Mouse (Mus musculus) fibroblast of lung, adult 2 months (primary cell): Measurements from ENCODE around the gene Ankrd28.

Source experiments
- DNase-seq: peaks from one replicate; pipeline ENCODE4 v3.0.0-alpha.2; 2011; ENCODE audit warnings: low read depth

Ankrd28 gene

DNA sequence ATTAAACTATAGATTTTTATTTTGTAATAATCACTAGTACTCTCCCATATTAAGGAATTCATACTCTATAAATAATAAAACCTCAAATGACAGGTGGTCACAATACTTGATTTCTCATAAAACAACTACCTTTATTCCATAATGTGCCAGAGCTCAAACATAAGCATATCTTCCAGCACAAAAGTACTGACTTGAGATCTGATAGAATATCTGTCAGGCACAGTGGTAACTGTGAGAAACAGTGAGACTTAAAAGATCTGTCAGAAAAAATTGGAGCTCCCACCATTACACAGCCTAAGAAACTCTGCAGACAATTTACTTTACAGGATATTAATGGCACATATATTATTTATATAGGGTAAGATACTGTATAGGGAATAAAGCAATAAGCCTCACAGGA, 114.8 kb downstream of the Ankrd28 start:
- DNase-seq = no peak

DNA sequence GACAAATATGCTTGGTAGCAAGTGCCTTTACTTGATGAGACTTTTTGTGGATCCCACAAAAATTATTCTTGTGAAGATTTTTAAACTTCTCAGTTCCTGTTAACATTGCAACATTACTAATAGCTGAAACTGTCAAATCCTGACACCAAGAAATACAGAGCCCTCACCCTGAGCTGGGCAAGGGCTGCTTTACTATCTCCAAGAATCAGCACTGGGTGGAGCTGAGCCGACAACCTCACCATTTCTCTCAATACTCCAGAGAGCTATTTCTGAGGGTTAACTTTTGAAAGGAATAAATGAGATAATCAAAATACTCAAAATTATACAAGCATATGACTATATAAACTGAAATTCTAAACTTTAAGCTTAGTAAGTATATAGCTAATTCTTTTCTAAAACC, 121.1 kb downstream of the Ankrd28 start:
- no peak for DNase-seq

DNA sequence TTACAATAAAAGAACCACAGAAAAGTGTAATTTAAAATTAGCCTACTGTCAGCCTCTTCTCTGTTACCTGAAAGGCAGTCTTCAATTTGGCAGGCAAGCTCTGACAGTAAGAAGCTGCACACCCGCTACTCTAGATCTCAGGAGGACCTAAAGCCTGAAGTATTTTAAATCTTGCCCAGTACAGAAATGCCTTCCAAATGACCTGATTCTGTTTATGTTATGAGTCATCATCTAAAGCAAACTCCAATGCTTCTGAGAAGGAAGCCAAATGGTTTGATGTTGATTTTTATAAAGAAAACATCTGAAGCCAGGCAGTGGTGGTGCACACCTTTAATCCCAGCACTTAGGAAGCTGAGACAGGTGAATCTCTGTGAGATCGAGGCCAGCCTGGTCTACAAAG, 130.1 kb downstream of the Ankrd28 start:
- peak; percentile 20 for DNase-seq

DNA sequence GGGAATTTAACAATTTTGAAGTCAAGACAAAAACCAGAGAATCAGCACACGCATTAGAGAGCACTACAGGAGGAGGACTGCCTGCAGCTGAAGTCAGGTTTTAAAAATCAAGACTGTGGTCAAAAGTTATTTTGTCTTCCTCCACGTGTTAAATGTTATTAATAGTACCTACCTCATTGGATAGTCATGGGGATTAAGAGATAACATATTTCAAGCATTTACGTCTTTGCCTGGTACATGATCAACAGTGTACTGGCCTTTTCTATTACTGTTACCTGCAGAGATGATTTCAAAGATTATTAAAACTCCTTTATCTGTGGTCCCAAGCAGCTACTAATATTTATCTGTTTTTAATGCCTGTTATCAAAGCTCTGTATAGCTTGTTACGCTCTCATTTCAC, 132.7 kb downstream of the Ankrd28 start:
- no peak for DNase-seq

DNA sequence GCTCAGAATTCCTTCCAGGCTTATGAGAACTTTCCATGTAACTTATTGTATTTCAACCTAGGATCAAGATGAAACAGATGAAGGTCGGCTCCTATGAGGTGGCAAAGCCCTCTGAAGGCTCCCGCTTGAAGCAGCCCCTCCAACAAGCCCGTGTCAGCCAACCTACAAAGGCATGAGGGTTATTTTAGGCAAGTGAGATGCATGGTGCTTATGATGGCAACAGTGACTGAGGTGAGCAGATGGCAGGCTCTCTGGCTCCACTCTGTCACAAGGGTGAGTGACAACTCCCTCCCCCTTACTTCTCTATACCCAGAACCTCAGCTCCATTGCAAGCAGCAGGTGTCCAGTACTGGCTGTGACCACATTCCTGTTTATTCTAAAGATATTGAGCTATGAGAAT, 133.1 kb downstream of the Ankrd28 start:
- no peak for DNase-seq

DNA sequence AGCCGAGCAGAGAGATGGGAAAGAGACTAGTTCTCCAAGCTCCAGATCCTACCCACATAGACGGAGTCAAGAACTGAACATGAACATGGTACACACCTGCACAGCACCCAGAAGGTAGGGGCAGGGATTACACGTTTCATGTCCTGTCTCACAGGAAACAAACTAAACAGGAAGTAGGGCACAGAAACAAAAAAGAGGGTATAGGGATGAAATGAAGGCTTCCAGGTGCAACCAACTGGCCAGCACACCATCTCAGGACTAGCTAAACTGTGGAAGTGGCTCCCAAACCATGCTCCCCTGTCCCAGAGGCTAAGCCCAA, 133.5 kb downstream of the Ankrd28 start:
- DNase-seq = no peak

GRCm38 (mm10) chr14:31696206-31696984, 134.1 kb downstream of the Ankrd28 start:
- DNase-seq = no peak

DNA sequence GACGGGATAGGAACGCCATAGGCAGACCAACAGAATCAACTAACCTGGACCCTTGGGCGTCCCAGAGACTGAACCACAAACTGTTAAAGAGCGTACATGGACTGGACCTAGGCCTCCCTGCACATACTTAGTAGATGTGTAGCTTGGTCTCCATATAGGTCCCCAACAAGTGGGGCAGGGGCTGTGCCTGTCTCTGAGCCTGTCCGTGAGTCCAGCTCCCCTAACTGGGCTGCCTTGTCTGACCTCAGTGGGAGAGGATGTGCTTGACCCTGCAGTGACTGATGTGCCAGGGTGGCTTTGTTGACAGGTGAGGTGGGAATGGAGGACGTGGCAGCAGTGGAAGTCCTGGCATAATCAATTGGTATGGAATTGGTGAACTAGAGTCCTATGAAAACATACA, 137.9 kb downstream of the Ankrd28 start:
- no peak for DNase-seq

DNA sequence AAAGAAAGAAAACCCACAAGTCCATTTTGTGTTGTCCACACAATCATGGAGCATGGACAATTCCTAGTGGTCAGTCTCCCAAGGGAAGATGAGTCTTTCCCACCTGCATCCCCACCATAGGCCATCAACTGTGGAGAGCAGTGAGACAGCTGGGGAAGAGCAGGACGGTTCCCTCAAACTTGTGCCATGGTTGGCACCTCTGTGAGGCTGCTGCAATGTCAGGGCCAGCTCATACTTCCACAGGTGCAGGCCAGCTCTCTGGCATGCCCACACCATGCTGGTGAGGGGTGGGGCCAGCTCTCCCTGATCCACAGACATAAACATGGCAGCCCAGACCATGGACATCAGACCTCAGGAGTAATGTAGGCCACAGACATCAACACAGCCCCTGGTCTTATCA, 144.2 kb downstream of the Ankrd28 start:
- no peak for DNase-seq

DNA sequence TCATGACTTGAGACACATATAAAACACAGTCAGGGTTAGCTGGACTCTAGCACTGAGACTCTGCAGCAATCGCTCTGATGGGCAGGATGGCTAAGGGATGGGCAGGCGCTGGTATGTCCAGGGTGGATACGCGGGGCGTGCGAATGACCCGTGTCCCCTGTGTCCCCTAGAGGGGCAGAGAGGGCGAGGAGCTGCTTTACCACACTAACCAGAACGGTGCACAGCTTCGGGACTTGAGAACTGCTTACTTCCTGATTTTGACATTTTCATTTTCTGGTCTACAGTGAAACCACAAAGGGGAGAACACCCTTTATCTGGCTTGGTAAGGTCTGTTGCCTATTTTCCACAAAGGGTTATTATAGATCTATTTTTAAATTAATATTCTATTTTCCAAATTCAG, 144.8 kb downstream of the Ankrd28 start:
- DNase-seq = no peak

DNA sequence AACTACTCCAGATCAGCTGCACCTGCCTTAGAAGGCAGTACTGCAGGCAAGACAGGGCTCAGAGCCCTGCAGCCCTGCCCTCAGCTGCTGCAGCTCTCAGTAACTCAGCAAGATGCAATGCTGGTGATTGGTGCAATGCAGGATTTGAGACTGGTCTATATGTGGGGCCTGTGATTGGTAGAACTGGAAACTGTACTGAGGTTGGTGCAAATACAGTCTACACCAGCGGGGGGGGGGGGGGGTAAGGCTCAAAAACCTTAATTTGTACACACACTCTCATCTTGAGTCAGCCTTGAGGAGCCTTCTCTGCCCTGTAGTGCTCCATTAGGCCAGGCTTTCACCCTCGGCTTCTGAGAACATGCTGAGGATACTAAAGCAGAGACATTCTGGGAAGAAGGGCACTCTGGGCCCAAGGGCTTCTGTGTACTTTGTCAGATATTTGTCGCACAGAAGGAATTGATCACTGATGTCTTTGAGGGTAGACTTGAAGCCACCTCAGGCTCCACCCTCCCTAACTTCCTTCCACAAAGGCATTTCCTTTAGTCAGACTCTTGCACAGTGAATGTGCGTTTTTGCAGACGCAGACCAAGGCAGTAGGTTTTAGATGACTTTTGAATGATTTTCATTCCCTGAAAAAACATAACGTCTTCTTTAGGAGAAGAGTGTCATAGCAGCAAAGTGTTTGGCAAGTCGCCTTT, 146.0 kb downstream of the Ankrd28 start:
- DNase-seq = no peak

DNA sequence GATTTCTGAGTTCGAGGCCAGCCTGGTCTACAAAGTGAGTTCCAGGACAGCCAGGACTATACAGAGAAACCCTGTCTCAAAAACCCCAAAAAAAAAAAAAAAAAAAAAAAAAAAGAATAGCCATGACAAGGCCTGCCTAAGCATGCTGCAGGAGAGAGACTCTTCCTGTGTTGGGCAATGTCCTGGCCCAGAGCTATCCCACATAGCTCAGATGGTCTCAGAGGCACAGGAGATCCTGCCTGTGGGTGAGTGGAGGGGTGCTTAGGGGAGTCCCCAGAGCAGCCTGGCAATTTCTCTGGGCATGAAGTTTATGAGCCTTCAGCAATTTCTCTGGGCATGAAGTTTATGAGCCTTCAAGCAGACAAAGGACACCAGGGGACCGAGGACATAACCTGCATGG, 146.8 kb downstream of the Ankrd28 start:
- no peak for DNase-seq

- no peak for DNase-seq
Measured at GRCm38 (mm10) chr14:31681931-31682555, 148.4 kb downstream of the Ankrd28 start.

DNA sequence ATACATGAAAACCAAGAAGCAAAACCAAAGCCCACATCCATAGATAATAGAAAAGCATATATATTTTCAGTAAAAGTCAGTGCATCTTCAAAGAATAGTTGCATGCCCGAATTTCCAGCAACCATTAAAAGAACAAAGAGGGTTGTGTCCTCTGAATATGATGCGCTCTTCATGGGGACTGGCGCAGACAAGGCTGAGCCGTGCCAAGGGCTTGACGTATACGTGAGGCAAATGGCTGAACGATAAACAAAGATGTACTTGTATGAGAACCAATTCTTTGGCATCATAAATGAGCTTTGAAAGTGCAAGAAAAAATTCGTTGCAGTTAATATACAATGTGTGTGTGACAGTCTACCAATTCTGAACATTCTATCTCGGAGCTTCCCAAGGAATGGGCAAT, 149.2 kb downstream of the Ankrd28 start:
- DNase-seq = no peak

DNA sequence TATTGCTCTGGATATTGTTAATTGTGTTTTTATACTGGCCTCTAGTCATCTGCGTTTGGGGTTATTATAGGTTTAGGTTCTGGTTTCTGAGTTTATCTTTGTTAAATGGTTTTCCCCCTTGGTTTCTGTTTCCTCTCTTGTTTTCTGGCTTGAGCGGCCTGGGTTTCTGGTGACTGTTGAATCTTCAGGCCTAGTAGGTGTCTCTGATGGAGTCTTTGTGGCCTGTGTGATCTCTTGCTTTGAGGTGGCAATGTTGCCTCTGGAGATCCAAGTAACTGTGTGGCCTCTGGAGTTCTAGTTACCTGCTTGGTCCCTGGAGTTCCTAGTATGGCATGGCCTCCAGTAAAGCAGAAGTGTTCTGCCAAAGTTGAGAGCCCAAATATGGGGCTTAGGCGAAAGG, 149.8 kb downstream of the Ankrd28 start:
- DNase-seq = no peak

GRCm38 (mm10) chr14:31671635-31672320, 158.7 kb downstream of the Ankrd28 start:
- DNase-seq = no peak

- DNase-seq = peak; percentile 96
Measured at GRCm38 (mm10) chr14:31669642-31670490, 160.6 kb downstream of the Ankrd28 start.

DNA sequence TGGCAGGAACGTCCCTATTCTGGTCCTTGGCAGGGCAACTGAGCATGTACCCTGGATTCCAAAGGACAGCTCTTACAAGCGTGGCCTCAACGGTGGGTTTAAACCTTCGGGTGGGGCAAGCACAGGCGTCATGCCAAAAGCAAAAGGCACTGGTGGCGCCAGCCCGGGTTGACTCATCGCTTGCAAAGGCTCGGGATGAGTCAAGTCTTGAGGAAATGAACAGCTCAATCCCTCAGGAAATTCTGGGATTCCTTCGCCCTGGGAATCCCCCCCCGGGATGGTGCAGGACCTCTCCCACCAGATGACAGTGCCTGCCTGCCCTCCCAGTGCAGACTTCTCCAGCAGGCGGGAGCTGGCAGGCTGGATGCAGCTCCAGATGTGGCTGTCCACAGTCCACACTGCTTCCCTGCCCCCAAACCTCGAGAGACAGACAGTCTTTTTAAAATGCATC, 161.3 kb downstream of the Ankrd28 start:
- DNase-seq = peak; percentile 85

GRCm38 (mm10) chr14:31668326-31668725, 162.1 kb downstream of the Ankrd28 start:
- DNase-seq = no peak

GRCm38 (mm10) chr14:31667741-31668140, 162.7 kb downstream of the Ankrd28 start:
- DNase-seq = no peak

DNA sequence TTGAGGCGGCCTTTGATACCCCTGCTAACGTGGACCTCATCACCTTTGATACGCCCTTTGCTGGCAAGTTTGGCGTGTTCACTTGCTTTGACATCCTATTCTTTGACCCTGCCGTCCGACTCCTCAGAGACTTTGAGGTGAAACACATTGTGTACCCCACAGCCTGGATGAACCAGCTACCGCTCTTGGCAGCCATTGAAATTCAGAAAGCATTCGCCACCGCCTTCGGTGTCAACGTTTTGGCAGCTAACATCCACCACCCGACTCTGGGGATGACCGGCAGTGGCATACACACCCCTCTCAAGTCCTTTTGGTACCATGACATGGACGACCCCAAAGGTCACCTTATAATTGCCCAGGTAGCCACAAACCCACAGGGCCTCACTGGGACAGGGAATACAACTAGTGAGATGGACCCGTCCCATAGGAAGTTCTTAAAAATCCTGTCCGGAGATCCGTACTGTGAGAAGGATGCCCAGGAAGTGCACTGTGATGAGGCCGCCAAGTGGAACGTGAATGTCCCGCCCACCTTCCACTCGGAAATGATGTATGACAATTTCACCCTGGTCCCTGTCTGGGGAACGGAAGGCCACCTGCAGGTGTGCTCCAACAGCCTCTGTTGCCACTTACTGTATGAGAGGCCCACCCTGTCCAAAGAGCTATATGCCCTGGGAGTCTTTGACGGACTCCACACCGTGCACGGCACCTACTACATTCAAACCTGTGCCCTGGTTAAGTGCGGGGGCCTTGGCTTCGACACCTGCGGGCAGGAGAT, 163.3 kb downstream of the Ankrd28 start:
- DNase-seq = no peak
